Mouse (Mus musculus) CD8-positive naive resting alpha-beta T cell, adult 2 months (primary cell): ENCODE results near the gene Robo3.

Source experiments
- DNase-seq, 2 experiments: peaks; one replicate each; pipeline ENCODE4 v3.0.0; 2022; ENCODE audit warnings: low read depth in 2 of 2, low spot score in 2 of 2

Gene Robo3

GRCm38 (mm10) chr9:37368860-37369259 lies 64.2 kb downstream of the Robo3 start:
- no peak for DNase-seq

DNA sequence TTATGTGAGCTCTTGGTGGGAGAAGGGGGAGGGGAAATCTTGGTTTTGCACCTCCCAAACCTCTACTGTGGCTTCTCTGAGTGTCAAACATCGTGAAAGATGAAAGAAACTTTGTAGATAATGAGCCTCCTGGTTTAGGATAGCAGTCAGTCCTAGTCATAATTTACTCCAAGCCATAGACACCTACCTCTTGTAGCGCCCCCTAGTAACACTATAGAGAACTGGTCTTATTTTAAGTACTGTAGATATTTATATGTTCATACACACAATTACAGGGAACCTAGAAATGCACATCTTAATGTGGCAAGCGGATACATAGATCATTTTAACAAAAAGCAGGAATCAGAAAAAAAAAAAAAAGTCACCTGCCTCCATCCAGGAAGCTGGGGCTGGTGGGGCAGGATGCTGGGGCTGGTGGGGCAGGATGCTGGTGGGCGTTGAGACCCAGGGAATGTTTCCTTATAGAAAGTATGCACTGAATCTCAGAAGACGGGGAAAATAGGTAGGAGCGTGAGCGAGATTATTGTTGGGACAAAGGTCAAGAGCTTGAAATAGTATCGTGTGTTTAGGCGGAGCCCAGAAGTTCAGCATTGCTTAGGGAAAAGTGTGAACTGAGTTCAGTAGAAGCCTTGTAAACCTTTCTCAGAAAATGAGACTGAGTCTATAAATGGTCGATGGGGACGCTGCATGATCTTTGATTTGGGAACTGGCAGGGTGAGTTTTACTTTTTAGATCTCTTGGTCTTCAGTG lies 64.8 kb downstream of the Robo3 start:
- DNase-seq = no peak

DNA sequence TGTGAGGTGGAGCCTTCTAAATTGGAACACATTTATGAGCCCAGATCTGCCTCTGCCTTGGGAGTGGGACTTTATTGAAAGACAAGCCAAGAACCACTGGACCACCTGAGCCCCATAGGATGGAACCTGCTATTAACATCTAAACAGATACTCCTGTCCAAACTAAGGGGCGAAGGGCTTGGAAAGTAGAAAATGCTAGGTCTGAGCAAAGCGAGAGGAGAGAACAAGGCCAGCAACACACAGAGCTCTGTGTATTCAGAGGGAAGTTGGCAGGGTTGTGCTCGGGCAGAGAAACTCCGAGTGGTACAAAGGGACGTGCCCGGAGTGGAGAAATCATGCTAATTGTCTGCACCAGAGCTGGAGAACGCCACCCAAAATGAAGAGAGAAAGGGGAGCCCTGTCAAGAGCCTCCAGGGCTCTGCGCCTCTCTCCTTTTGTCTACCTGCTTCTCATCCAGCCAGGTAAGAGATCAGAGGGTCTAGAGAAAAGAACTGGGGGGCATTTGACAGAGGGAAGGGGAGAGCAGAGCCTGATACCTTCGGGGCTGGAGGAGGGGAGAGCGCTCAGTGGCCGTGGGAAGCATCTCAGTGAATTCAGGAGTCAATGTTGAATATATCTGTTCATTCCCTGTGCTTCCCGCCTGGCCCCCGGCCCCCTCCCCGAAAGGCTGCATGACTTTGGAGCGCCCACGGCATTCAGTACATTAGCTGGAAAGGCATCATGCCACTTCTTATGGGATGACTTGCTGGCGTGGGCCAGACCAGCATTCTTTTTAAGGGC lies 65.6 kb downstream of the Robo3 start, which contains the start of gene Hepacam:
Hepacam (plus strand) TSS at position 51 of the 780 bp plus-strand sequence.
- DNase-seq = no peak

- no peak for DNase-seq
Measured at GRCm38 (mm10) chr9:37365706-37366105, 67.3 kb downstream of the Robo3 start.
